ENCODE assay signal across 8 mouse cellular contexts in genomic region chr9:29585746-29586380, GRCm38 (mm10).
DNase-seq lines count a peak whose midpoint lies in the region; ATAC-seq and TF ChIP-seq lines count a peak whose summit lies in the region.

No protein-coding gene starts in this region.

- no peak overlapping the region for H3K9ac ChIP-seq in heart, embryonic 11.5 days (ENCODE audit: low read depth, low read length)

- no peak overlapping the region for H3K27ac ChIP-seq in heart, embryonic 11.5 days (ENCODE audit: low read depth, low read length)

- no peaks in the 10 kb centered on the region for H3K36me3 ChIP-seq in heart, embryonic 11.5 days (ENCODE audit: control insufficient read depth, insufficient read depth, low read length)
- no peaks in the 10 kb centered on the region for H3K36me3 ChIP-seq in E14TG2a.4 (ENCODE audit: insufficient read depth, low read length)

- ATAC-seq in heart, embryonic 11.5 days (replicated peaks; ENCODE audit: insufficient number of reproducible peaks, low FRiP score, low TSS enrichment) = no peak
- peak; percentile 46; the same call in 1 of the 2 replicates for ATAC-seq in megakaryocyte progenitor cell, adult 5-6 weeks (replicated peaks; ENCODE audit: poor library complexity)
- no peak for ATAC-seq in monocyte, adult 5-6 weeks (replicated peaks; ENCODE audit: insufficient number of reproducible peaks, low FRiP score, low TSS enrichment, poor library complexity, severe bottlenecking)

- H3K4me3 ChIP-seq in heart, embryonic 11.5 days (ENCODE audit: low read depth, low read length) = no peak overlapping the region
- no peak overlapping the region for H3K4me3 ChIP-seq in E14TG2a.4 (replicated peaks; ENCODE audit: low read length)

- no peak overlapping the region for H3K4me2 ChIP-seq in heart, embryonic 11.5 days

- peak; percentile 50 for TF ChIP-seq CTCF in E14TG2a.4 (conservative IDR thresholded peaks at IDR 0.05; ENCODE audit: low read length)

- H3K9me3 ChIP-seq in heart, embryonic 11.5 days (replicated peaks; ENCODE audit: control insufficient read depth, low read length) = no peaks in the 10 kb centered on the region
- no peaks in the 10 kb centered on the region for H3K9me3 ChIP-seq in E14TG2a.4 (ENCODE audit: low read length)

- WGBS in heart, embryonic 11.5 days (ENCODE audit: insufficient replicate concordance) = 58% methylated on average over 8 of the region's 8 CpGs

- peak; percentile 12 for DNase-seq in heart, adult 8-10 months (ENCODE audit: low spot score)
- peak; percentile 85 for DNase-seq in cerebellum, adult 11-12 months
- DNase-seq in frontal cortex, postnatal 25 days (ENCODE audit: low spot score in 2 of 2) = peak; percentile 65 to 68
- DNase-seq in layer of hippocampus, postnatal 14 days (ENCODE audit: low spot score in 2 of 2) = peak; percentile 74 to 84

- H3K27me3 ChIP-seq in heart, embryonic 11.5 days (ENCODE audit: control insufficient read depth, insufficient read depth, low read length) = no peaks in the 10 kb centered on the region
- H3K27me3 ChIP-seq in E14TG2a.4 (ENCODE audit: insufficient read depth, low read length) = 0 out of 2 replicates have a peak, but pooled peaks cover under 1% of the 10 kb centered on the region

- peaks cover 3% of the 10 kb centered on the region; the same call in 1 of the 2 replicates for H3K4me1 ChIP-seq in heart, embryonic 11.5 days (ENCODE audit: control insufficient read depth, insufficient read depth, low read length)
- no peaks in the 10 kb centered on the region for H3K4me1 ChIP-seq in E14TG2a.4 (replicated peaks; ENCODE audit: low read depth, low read length)

Comparison
In these comparisons a context has a peak if more than half of its experiments do, and no peak if none do; other contexts are left out.
1. DNase-seq: peak in every context shown above with its lines; median percentile 85 in cerebellum, adult 11-12 months; 79 in layer of hippocampus, postnatal 14 days; 66 in frontal cortex, postnatal 25 days; 12 in heart, adult 8-10 months.